Mouse (Mus musculus): ENCODE measurements at regions not wholly inside any gene's neighbourhood (a gene's known extent, or its start where the extent isn't known, plus 50 kb on each side); places are given as distances from the start of the nearest gene placed in this dataset.

GRCm38 (mm10) chr6:89013690-89014061, 111.6 kb downstream of the Tpra1 start:
- Histone ChIP-seq H3K27me3 (ENCODE audit: control insufficient read depth, insufficient read depth, low read depth, low read length) (no peaks in the 10 kb centered on the region), H3K4me3 (ENCODE audit: low read depth, low read length) (no peak overlapping the region), H3K4me2 (ENCODE audit: low read depth, low read length) (no peak overlapping the region), H3K27ac (ENCODE audit: low read length) (no peak overlapping the region), H3K36me3 (ENCODE audit: control insufficient read depth, insufficient read depth) (no peaks in the 10 kb centered on the region), H3K9me3 (replicated peaks; ENCODE audit: control insufficient read depth, low read length) (no peaks in the 10 kb centered on the region), H3K4me1 (ENCODE audit: control insufficient read depth, low read depth, low read length) (peaks cover 2% of the 10 kb centered on the region), H3K9ac (ENCODE audit: low read depth, low read length) (no peak overlapping the region)
- no peak for ATAC-seq (ENCODE audit: low read depth)
- 48% methylated on average over 8 of the region's 8 CpGs for WGBS (ENCODE audit: insufficient replicate concordance)

GRCm38 (mm10) chr6:89024101-89024650, 122.1 kb downstream of the Tpra1 start:
- H3K36me3 ChIP-seq (ENCODE audit: control insufficient read depth, insufficient read depth) = no peaks in the 10 kb centered on the region
- no peak overlapping the region for H3K4me3 ChIP-seq (ENCODE audit: low read depth, low read length)
- H3K4me1 ChIP-seq (ENCODE audit: control insufficient read depth, low read depth, low read length) = no peaks in the 10 kb centered on the region
- ATAC-seq (ENCODE audit: low read depth) = no peak
- H3K27ac ChIP-seq (ENCODE audit: low read length) = no peak overlapping the region
- no peak overlapping the region for H3K4me2 ChIP-seq (ENCODE audit: low read depth, low read length)
- H3K9me3 ChIP-seq (replicated peaks; ENCODE audit: control insufficient read depth, low read length) = no peaks in the 10 kb centered on the region
- 34% methylated on average over 11 of the region's 11 CpGs for WGBS (ENCODE audit: insufficient replicate concordance)
- peaks cover 3% of the 10 kb centered on the region; the same call in 1 of the 2 replicates for H3K27me3 ChIP-seq (ENCODE audit: control insufficient read depth, insufficient read depth, low read depth, low read length)
- no peak overlapping the region for H3K9ac ChIP-seq (ENCODE audit: low read depth, low read length)

DNA sequence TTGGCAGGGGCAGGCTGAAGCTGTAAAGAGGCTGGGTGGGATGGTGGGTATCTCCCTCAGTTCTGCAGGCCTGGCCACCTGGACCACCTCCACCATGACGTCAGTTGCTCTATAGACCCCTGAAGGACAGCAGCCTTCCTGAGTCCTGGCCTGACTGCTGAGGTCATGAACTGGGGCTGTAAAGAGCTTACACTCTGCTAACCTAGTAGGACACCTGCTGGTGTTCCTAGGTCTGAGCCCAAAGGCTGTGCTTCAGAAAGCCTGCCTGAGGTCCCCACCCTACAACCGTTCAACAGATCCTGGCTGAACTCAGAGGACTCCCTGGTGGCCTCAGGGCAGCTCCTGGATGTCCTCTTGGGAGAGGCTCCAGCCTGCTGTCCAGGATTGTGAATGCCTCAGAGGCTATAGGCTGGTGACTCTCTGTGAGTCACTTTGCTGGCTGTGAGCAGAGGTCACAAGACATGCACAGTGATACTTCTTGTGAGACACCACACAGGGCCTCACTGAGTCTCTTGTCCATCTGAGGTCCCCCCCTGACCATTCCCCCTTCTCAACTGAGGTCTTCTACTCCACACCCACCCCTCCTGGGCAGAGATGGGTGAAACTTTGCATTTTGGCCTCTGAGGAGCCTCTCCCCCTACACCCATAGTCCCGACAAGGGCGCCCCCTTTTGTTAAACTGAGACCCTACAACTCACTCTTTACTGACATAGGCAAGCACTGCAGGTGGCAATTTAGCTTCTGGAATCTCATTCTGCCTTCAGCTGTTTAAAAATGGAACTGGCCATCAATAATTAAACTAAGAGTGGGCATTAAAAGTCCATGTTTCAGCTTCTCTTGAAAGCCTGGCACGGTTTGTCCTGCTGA, 131.6 kb downstream of the Tpra1 start:
- no peaks in the 10 kb centered on the region for H3K27me3 ChIP-seq (ENCODE audit: control insufficient read depth, insufficient read depth, low read depth, low read length)
- H3K27ac ChIP-seq (ENCODE audit: low read length) = no peak overlapping the region
- ATAC-seq (ENCODE audit: low read depth) = no peak
- H3K4me2 ChIP-seq (ENCODE audit: low read depth, low read length) = no peak overlapping the region
- no peaks in the 10 kb centered on the region for H3K4me1 ChIP-seq (ENCODE audit: control insufficient read depth, low read depth, low read length)
- no peak overlapping the region for H3K9ac ChIP-seq (ENCODE audit: low read depth, low read length)
- no peaks in the 10 kb centered on the region for H3K36me3 ChIP-seq (ENCODE audit: control insufficient read depth, insufficient read depth)
- no peak overlapping the region for H3K4me3 ChIP-seq (ENCODE audit: low read depth, low read length)
- 36% methylated on average over 5 of the region's 5 CpGs for WGBS (ENCODE audit: insufficient replicate concordance)
- H3K9me3 ChIP-seq (replicated peaks; ENCODE audit: control insufficient read depth, low read length) = no peaks in the 10 kb centered on the region

- H3K27me3 ChIP-seq (ENCODE audit: control insufficient read depth, insufficient read depth, low read depth, low read length) = no peaks in the 10 kb centered on the region
- no peak overlapping the region for H3K27ac ChIP-seq (ENCODE audit: low read length)
- WGBS (ENCODE audit: insufficient replicate concordance) = 45% methylated on average over 3 of the region's 3 CpGs
- no peaks in the 10 kb centered on the region for H3K36me3 ChIP-seq (ENCODE audit: control insufficient read depth, insufficient read depth)
- no peak for ATAC-seq (ENCODE audit: low read depth)
- H3K9ac ChIP-seq (ENCODE audit: low read depth, low read length) = no peak overlapping the region
- no peak overlapping the region for H3K4me2 ChIP-seq (ENCODE audit: low read depth, low read length)
- no peak overlapping the region for H3K4me3 ChIP-seq (ENCODE audit: low read depth, low read length)
- H3K9me3 ChIP-seq (replicated peaks; ENCODE audit: control insufficient read depth, low read length) = no peaks in the 10 kb centered on the region
- H3K4me1 ChIP-seq (ENCODE audit: control insufficient read depth, low read depth, low read length) = no peaks in the 10 kb centered on the region
Observed at GRCm38 (mm10) chr6:89034455-89034854, 132.4 kb downstream of the Tpra1 start.

- Histone ChIP-seq H3K9me3 (replicated peaks; ENCODE audit: control insufficient read depth, low read length) (no peaks in the 10 kb centered on the region), H3K36me3 (ENCODE audit: control insufficient read depth, insufficient read depth) (no peaks in the 10 kb centered on the region), H3K27me3 (ENCODE audit: control insufficient read depth, insufficient read depth, low read depth, low read length) (no peaks in the 10 kb centered on the region), H3K27ac (ENCODE audit: low read length) (no peak overlapping the region), H3K9ac (ENCODE audit: low read depth, low read length) (no peak overlapping the region), H3K4me2 (ENCODE audit: low read depth, low read length) (no peak overlapping the region), H3K4me3 (ENCODE audit: low read depth, low read length) (no peak overlapping the region), H3K4me1 (ENCODE audit: control insufficient read depth, low read depth, low read length) (no peaks in the 10 kb centered on the region)
- ATAC-seq (ENCODE audit: low read depth) = no peak
- 60% methylated on average over 13 of the region's 13 CpGs for WGBS (ENCODE audit: insufficient replicate concordance)
Observed at GRCm38 (mm10) chr6:89035061-89035835, 133.2 kb downstream of the Tpra1 start.

DNA sequence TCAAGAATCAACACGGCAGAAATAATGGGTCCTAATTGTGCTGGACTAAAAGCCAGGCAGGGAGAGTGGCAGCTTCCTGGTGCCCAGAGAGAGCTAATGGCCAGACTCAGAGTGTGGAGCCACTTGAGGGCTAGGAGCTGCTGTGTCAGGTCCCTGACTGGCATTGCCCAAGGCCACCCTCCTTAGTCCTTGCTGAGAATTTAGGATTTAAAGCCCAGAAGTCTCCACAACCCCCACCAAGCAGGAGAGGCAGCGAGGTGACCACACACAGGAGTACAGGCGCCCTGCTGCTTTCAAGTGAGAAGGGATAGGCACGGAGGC, 133.7 kb downstream of the Tpra1 start:
- no peak overlapping the region for H3K9ac ChIP-seq (ENCODE audit: low read depth, low read length)
- no peaks in the 10 kb centered on the region for H3K36me3 ChIP-seq (ENCODE audit: control insufficient read depth, insufficient read depth)
- no peak overlapping the region for H3K27ac ChIP-seq (ENCODE audit: low read length)
- WGBS (ENCODE audit: insufficient replicate concordance) = 44% methylated on average over 4 of the region's 4 CpGs
- no peaks in the 10 kb centered on the region for H3K4me1 ChIP-seq (ENCODE audit: control insufficient read depth, low read depth, low read length)
- no peaks in the 10 kb centered on the region for H3K27me3 ChIP-seq (ENCODE audit: control insufficient read depth, insufficient read depth, low read depth, low read length)
- ATAC-seq (ENCODE audit: low read depth) = no peak
- H3K4me3 ChIP-seq (ENCODE audit: low read depth, low read length) = no peak overlapping the region
- H3K4me2 ChIP-seq (ENCODE audit: low read depth, low read length) = no peak overlapping the region
- no peaks in the 10 kb centered on the region for H3K9me3 ChIP-seq (replicated peaks; ENCODE audit: control insufficient read depth, low read length)

DNA sequence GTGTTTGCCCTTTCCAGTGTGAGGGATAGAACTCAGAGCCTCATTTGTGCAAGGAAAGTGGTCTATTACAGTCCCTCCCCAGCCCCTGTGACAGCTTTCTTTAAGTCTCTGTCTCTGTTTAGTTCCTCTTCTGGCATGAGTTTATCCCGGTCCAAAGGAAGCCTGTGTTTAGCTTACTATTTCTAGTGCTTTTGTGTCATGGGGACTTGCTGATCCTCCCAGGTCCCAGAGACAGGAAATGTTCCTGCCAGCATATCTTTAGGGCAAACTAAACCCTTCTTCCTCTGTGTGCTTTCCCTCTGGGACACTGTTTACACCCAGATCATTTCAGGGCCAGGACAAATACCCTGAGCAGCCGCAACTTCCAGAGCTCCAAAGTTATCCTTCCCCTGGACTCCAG, 135.3 kb downstream of the Tpra1 start:
- Histone ChIP-seq H3K4me1 (ENCODE audit: control insufficient read depth, low read depth, low read length) (no peaks in the 10 kb centered on the region), H3K4me3 (ENCODE audit: low read depth, low read length) (no peak overlapping the region), H3K36me3 (ENCODE audit: control insufficient read depth, insufficient read depth) (no peaks in the 10 kb centered on the region), H3K27ac (ENCODE audit: low read length) (no peak overlapping the region), H3K9me3 (replicated peaks; ENCODE audit: control insufficient read depth, low read length) (no peaks in the 10 kb centered on the region), H3K9ac (ENCODE audit: low read depth, low read length) (no peak overlapping the region), H3K27me3 (ENCODE audit: control insufficient read depth, insufficient read depth, low read depth, low read length) (no peaks in the 10 kb centered on the region), H3K4me2 (ENCODE audit: low read depth, low read length) (no peak overlapping the region)
- WGBS (ENCODE audit: insufficient replicate concordance) = 27% methylated on average over 2 of the region's 2 CpGs
- ATAC-seq (ENCODE audit: low read depth) = no peak

DNA sequence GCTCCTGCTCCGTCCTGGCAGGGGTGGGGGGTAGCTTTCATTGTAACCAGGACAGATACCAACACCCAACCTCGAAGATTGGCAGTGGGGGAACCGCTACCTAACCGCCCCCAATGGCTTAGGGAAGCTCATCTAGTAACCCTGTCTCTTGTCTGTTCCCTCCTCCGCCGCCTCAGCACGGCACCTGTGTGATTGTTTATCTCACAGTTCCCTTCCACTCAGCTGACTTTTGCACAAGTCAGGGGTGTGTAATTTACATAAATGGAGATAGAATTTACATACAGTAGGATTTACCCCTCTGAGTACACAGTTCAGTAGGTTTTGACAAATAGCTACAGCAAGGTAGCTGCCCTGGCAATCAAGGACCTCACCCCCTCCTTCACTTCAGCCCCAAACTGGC, 135.8 kb downstream of the Tpra1 start:
- no peaks in the 10 kb centered on the region for H3K36me3 ChIP-seq (ENCODE audit: control insufficient read depth, insufficient read depth)
- H3K4me2 ChIP-seq (ENCODE audit: low read depth, low read length) = no peak overlapping the region
- no peaks in the 10 kb centered on the region for H3K27me3 ChIP-seq (ENCODE audit: control insufficient read depth, insufficient read depth, low read depth, low read length)
- H3K9ac ChIP-seq (ENCODE audit: low read depth, low read length) = no peak overlapping the region
- no peaks in the 10 kb centered on the region for H3K9me3 ChIP-seq (replicated peaks; ENCODE audit: control insufficient read depth, low read length)
- H3K4me3 ChIP-seq (ENCODE audit: low read depth, low read length) = no peak overlapping the region
- ATAC-seq (ENCODE audit: low read depth) = no peak
- no peak overlapping the region for H3K27ac ChIP-seq (ENCODE audit: low read length)
- H3K4me1 ChIP-seq (ENCODE audit: control insufficient read depth, low read depth, low read length) = no peaks in the 10 kb centered on the region
- 32% methylated on average over 7 of the region's 7 CpGs for WGBS (ENCODE audit: insufficient replicate concordance)

DNA sequence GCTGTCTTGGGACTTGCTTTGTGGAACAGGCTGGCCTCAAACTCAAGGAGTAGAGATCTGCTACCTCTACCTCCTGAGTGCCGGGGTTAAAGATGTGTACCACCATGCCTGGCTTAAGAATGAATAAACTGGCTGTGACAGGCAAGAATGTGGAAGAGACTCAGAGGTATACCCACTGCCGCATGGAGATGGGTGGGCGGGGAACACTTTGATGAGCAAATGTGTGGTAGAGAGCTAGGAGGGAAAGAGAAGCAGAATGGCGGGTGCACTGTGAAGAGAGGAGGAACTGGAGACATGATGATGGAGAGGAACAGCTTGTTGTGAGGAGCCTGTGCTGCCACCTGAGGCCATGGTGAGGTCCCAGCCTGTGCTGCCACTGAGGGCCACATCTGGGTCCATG, 138.9 kb downstream of the Tpra1 start:
- WGBS (ENCODE audit: insufficient replicate concordance) = 65% methylated on average over 4 of the region's 4 CpGs
- no peaks in the 10 kb centered on the region for H3K9me3 ChIP-seq (replicated peaks; ENCODE audit: control insufficient read depth, low read length)
- no peaks in the 10 kb centered on the region for H3K4me1 ChIP-seq (ENCODE audit: control insufficient read depth, low read depth, low read length)
- no peak overlapping the region for H3K4me3 ChIP-seq (ENCODE audit: low read depth, low read length)
- no peak for ATAC-seq (ENCODE audit: low read depth)
- no peak overlapping the region for H3K4me2 ChIP-seq (ENCODE audit: low read depth, low read length)
- H3K36me3 ChIP-seq (ENCODE audit: control insufficient read depth, insufficient read depth) = no peaks in the 10 kb centered on the region
- no peaks in the 10 kb centered on the region for H3K27me3 ChIP-seq (ENCODE audit: control insufficient read depth, insufficient read depth, low read depth, low read length)
- no peak overlapping the region for H3K27ac ChIP-seq (ENCODE audit: low read length)
- H3K9ac ChIP-seq (ENCODE audit: low read depth, low read length) = no peak overlapping the region
